Mouse (Mus musculus) ovary, postnatal 36 days (tissue): ENCODE results near the gene Vma21-ps.
"Not testable (repeated sequence)": the region's sequence is repeated elsewhere in the genome, so short reads cannot be mapped to it uniquely, and the experiment has no call there.

Experiments used
- DNase-seq: peaks from one replicate; pipeline ENCODE4 v3.0.0; 2022; ENCODE audit warnings: low spot score, mixed read lengths

Gene Vma21-ps

GRCm38 (mm10) chr4:52497144-52497543 is at the start of gene Vma21-ps:
Gene Vma21-ps (minus strand): TSS chr4:52497244.
- not testable (repeated sequence) for DNase-seq

DNA sequence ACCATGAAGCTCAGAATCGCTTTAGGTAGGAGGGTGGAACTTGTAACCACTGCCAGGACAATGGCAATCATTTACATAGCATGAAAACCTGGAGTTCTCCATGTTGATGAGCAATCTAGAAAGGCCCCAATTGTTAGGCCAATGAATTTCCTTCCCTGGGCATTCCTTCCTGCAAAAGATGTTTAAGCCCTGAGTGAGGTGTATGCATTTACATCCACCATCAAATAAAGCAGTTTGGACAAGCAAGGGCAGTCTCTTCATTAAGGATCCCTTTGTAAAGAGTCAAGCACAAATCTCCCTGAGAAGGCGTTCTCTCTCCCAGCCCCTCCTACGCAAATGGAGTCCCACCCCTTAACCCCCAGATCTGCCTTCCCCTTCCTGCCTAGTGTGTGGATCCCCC is 46.0 kb upstream of the Vma21-ps start:
- no peak for DNase-seq

DNA sequence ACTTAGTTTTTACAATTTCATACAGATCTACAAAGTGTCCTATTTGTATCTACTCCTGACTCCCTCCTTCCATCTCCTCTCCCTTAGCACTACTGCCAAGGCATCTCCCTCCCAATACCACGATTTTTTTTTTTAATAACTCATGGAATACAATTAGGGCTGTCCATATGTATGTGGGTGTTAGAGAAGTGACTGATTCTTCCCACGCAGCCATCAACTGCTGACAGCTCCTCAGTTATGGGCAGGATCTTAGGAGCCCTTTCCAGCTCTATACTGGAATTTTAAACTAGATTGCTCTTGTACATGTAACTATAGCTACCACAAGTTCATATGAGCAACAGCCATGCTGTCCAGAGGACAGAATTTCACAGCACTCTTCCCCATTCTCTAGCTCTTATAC is 33.6 kb upstream of the Vma21-ps start:
- no peak for DNase-seq

DNA sequence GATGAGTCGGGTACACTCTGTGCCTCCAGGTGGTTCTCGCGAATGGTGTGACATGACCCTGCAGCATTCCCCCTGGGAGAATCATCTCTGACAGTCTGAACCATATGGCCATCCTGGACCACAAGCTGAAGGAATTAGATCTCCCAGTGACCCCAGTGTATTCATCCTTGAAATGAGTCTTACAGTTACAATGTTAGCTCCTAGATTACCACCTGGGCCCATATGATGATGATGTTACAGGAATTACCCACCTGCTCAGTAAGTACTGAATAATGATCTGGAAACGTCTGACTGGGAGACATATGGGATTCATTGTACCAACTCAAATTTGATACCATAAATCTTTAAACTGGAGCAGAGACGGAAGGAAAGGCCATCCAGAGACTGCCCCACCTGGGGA is 29.4 kb upstream of the Vma21-ps start:
- no peak for DNase-seq

GRCm38 (mm10) chr4:52519301-52519700 is 22.3 kb upstream of the Vma21-ps start:
- DNase-seq: no peak

DNA sequence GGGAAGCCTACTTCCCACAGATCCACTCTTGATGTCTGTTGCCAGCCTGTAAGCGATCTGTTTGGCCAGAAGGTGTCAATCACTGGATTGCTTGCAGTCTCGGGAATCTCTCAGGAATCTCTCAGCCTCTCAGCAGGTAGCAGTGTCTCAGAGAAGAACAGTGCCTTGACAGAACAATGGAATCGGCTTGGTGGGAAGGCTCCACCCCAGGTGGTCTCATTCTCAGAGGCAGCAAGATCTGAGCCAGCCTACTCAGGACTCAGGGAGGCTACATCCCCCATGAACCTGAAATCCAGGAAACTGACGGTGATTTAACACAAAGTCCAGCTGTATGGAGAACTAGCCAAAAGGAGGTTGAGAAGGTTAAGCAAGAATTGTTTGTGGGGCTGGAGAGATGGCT is 20.5 kb upstream of the Vma21-ps start:
- DNase-seq: no peak

DNA sequence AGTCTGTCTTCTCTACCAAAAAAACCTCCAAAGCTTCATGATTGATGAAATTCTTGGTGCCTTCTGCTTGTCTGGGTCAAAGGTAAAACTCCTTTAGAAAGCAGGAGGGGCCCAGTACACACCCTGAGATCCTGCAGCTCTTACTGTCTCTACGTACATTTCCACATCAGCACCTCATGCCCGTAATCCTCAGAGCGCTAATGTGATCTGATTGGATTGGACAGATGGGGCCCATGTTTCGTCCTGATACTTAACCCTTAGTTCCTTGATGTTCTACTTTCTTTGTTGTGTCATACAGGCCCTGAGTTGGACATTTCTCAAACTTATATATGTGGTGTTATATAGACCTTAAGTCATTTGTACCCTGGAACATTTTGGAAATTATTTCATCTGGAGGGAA is 9.6 kb downstream of the Vma21-ps start:
- DNase-seq: no peak

DNA sequence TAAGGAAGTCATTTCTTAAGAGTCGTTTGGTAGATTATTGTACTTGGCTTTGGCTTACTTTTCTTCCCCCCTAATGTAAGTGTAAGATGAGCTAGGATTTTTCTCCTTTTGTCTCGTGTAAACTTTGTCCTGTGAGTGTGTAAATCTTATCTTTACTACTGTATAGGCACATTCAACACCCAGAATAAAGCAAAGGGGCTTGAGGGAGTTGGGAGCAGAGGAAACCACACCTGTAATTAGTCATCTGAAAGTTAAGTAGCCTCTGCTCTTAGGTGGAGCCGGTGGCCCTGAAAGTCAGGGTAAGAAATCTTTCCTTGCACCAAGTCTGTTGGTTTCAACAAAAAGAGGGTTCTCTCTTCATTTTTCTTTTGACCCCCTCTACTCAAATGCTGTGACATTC is 23.6 kb downstream of the Vma21-ps start:
- DNase-seq: no peak

GRCm38 (mm10) chr4:52461321-52461720 is 35.7 kb downstream of the Vma21-ps start:
- DNase-seq: no peak

- no peak for DNase-seq
Measured at GRCm38 (mm10) chr4:52459726-52460125, 37.3 kb downstream of the Vma21-ps start.
